Mouse (Mus musculus): Measurements from ENCODE around the gene Cd300lb. TPM values are rescaled to one million over a fixed set of nuclear protein-coding genes. Genes with fewer than 3 reads are reported as not detected.
A peak's percentile ranks its signal among the peaks of the same experiment; 100 is the strongest.
"Not testable (repeated sequence)": the region's sequence is repeated elsewhere in the genome, so short reads cannot be mapped to it uniquely, and the experiment has no call there.

Gene Cd300lb
- not detected for polyA plus RNA-seq (2017; shearing (Covaris generic))

DNA sequence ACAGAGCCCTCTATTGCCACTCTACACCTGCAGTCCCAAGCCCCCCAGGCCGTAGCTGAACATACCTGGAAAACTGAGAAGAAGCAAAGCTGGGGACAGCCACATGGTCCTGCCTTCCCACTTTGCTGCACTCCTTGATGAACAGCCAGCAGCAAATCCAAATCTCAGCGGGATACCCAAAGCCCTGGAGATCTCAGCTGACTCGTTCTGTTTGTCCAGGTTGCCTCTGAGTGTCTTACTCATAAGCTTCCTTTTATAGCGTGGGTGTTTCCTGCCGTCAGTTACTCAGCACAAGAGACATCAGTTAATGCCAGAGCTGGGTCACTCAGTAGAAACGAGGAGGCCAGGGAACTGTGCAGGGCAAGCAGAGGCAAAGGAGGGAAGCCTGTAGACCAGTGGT, at the start of gene Cd300lb:
TSS of gene Cd300lb (minus strand) at position 243 of the 400 bp plus-strand sequence.
- no peak for ATAC-seq

DNA sequence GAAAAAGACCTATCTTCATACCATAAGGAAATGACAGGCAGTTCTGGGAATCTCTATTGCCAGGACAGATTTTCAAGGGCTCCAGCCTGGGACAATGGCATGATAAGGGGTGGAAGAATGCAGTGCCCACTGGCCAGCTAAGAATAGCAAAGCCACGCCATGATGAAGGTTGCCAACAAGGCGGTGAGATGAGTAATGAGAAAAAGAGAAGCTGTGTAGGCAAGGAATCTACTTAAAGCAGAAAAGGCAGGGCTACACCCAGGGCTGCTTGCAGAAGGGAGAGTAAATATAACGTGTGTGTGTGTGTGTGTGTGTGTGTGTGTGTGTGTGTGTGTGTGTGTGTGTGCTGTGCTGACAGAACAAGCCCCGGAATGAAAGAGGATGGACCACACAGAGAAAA, 47.7 kb upstream of the Cd300lb start:
- ATAC-seq, result no peak

DNA sequence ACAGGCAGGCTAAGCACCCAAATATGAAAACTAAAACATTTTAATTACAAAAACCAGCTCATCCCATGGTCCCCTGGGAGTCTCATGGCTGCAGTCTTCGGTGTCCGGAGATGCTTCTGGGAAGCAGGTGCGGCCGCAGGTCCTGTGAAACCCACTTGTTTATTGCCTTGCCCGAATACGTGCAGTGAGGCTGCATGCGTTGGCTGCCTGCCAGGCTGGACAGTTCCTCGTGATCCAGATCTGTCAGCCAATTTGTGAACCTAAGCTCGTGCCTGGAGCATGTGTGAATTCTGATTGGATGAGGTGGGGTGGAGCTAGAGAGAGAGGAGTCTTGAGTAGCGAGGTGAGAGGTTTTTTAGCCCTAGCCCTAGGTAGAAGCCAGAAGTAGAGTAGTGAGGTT, 38.5 kb upstream of the Cd300lb start:
- no peak for ATAC-seq

DNA sequence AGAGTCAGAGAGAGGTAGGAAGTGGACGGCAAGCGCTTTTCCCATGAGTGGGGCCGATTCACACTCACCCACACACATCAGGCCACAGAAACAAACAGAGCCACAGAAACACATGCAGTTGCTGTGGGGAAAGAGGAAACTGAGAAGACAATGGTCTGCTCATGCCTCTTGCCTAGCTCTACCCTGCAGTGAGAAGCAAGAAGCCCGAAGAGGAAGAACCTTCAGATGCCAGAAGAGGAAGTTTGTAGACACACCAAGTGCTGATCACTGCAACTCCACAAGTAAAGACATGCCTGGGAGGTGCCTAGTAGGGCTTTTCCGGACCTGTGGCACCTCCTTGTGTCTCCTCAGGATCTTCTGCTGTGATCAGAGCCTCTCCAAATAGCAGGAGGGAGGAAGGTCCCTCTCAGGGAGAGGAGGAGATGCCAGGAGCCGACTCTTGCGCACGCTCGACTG, 34.6 kb upstream of the Cd300lb start, which contains the start of gene Cd300c:
TSS of gene Cd300c (minus strand) at position 406 of the 456 bp plus-strand sequence.
- no peak for ATAC-seq

DNA sequence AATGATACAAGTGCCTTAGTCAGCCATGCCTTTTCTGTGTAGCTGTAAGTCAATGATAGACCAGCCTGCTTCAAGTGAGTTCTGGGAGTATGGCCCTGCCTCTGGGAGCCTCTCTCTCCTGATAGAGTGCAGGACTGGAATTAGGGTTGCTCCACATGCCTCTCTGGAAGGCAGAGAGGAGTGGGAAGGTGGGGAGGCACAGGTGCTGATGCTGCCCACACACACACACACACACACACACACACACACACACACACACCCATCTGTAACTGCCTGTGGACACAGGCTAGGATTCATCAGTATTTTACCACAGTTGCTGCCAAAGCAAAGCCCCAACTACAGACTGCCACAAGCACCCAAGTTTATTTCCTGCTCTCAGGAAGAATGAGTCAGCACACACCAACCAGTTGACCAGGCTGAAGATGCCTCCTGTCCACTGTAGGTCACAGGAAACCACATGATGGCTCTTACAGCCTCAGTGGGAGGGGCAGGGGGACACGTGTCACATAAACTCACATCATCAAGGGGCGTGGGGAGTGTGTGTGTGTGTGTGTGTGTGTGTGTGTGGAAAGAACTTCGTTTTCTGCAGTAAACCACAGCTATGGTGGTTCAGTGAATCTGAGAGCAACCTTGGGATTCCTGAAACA, 31.1 kb upstream of the Cd300lb start:
- no peak for ATAC-seq

DNA sequence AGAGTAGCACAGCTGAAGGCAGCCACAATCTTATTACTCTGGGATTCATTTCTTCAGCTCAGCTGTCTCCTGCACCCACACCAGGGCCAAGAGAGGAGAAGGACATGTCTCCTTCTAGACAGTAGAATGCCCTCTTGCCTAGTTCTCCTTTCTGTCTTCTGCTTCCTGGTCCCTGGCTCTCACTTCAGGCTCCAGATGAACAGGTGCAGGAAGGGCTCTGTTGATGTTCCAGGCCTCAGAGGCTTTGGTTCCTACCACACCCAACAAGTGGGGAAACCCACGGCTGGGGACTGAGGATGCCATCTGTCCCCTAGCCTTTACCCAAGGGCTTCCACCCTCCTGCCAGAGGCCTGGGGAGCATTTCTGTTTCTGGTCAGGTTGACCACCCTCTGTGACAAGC, 26.2 kb upstream of the Cd300lb start:
- ATAC-seq, result no peak

DNA sequence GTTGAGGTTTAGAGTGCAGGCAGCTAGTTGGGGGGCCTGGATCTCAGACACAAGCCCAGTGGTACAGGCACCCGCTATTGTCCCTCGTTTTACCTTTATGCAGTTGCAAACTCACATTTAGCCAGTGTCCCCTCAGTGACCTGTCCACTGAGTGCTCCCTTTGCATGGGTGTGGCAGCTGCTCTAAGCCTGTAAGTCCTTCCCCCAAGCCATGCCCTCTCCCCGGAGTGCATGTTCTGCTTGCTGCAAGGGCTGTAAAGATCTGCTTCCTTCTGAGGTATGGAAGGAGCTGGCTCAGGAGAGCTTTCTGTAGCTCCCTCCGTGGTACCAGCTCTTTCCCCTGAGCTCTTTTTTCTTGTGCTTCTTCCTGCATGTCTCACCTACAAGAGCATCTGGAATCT, 595 bp downstream of the Cd300lb start:
- no peak for ATAC-seq

DNA sequence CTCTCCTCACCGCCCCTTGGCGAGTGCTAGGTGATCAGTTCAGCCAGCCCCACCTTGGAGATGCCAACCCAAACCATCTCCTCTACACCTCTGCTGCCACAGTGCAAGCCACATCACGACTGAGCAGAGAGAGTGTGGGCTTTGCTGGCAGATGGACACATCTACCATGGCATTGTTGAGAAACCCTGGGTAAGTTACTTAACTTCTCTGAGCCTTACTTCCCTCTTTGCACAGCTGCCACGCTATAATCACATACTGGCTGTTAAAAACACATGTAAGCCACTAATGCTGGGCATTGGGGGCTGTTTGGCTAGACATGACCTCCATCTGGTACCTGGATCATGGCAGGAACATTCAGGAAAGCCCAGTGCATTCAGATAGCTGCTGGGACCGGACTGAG, 3.1 kb downstream of the Cd300lb start:
- no peak for ATAC-seq

DNA sequence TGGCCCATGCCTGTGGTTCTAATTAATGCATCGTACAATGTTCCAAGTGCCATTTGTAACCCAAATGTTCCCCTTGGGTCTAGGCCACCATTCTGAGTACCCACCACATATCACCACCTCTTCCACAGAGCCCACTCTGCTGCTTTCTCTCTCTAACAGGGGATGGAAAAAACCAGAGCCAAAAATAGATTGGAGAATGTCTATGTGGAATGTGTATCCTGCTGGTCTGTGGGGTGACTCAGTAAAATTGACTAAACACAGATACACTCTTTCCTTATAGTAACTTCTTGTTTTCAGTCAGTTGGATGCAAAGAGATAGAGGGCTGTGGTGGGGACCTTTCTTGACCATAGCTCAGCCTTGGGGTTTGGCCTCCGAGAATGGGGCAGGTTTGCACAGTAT, 4.6 kb downstream of the Cd300lb start:
- ATAC-seq, result no peak

DNA sequence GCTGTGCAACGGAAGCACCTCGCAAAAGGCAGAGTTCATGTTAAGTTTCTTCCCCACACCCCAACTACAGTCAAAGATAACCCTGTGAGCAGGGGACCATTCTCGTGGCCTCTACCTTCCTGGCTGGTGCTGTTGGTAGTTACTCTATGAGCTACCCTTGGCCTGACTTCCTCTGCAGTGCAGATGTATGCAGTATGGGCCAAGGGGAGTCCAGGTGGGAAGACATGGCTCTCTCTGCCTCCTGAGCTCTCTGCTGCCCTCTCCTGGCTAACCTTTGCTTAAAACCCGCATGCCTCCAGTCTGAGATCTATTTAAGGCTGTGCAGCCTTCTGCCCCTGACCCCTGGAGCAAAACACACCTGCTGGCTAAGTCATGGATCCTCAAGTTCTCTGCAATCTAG, 10.2 kb downstream of the Cd300lb start:
- no peak for ATAC-seq

DNA sequence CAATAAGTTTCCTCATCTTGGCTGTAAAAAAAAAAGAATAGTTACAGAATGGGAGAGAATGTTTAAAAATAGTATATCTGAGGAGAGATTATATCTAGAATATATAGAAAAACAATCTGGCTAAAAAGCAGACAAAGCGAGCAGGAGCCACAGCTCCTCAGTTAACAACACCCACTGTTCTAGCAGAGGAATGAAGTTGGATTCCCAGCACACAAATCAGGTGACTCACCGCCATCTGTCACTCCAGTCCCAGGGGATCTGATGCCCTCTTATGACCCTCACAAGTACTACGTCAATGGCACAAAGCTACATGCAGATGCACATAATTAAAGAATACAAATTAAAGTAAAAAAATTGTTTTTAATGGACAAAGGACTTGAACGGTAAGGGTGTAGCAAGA, 11.7 kb downstream of the Cd300lb start:
- ATAC-seq, result no peak

DNA sequence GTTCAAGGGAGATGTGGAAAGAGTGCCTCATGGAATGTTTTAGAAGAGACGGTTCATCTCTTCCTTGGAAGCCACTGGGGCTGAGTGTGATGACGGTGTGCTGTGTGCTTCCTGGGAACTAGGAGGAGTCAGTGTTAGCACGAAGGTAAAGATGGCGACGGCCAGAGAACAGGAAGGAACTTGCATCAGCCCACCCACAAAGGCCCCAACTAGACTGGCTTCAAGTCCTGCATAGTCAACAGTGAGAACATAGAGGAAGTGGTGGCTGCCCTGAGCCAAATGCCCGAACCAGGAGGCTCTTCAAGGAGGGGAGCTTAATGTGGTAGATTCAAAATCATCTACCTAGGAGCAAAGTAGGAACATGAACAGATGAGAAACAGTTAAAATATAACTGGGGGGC, 17.1 kb downstream of the Cd300lb start:
- ATAC-seq, result no peak

DNA sequence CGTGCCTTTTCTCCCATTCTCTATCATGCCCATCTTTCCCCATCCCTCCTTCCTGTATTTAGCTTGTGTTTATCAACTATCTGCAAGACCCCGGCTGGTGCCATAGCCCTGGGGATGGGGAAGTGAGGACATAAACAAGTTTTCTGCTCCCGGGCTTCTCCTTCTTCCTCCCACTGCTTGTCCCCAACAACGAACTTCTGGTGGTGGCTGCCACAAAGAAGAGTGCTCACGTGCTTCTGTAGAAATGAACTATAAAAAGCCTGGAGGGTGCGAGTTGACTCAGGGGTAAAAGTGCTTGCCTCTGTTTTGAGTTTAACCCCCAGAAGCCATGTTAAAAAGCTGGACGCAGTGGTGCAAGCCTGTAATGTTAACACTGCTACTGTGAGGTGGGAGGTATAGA, 19.2 kb downstream of the Cd300lb start:
- ATAC-seq, result no peak

DNA sequence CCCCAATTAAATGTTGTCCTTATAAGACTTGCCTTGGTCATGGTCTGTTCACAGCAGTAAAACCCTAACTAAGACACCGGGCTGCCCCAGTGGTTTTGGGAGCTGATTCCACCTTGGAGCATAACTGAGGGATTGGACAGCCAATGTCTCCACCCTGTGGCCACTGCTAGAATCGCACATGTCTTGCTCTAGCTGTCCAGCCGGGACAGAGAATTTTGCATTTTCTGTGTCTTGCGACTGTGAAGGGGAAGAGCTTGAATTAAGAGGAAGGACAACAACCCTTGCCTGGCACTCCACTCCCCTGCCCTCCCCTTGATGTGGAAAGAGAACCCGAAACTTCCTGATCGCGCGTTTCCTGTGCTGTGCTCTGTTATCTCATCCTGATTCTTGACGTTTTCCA, 21.3 kb downstream of the Cd300lb start:
- ATAC-seq, result no peak

DNA sequence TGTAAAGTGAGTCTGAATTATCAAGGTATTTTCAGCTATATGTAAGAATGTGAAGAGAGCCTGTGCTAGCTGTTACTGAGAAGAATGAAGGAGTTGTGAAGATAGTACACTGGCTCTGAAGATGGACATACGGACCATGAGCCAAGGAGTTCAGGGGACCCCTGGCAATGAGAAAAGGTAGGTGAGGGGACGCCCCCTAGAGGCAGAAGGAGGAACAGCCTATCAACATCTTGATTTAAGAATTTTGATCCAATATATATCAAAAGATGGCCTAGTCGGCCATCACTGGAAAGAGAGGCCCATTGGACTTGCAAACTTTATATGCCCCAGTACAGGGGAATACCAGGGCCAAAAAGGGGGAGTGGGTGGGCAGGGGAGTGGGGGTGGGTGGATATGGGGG, 24.6 kb downstream of the Cd300lb start:
- ATAC-seq, result not testable (repeated sequence)

DNA sequence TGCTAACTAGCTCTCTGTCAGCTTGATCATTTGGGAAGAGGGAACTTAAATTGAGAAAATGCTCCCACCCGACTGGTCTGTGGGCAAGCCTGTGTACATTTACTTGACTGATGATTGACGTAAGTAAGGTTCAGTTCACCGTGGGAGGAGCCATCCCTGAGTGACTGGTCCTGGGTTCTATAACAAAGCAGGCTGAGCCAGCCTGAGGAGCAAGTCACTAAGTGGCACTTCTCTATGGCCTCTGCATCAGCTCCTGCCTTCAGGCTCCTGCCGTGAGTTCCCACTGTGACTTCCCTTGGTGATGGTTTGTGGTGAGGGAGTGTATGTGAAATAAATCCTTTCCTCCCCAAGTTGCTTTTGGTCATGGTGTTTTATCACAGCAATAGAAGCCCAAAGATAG, 26.1 kb downstream of the Cd300lb start:
- no peak for ATAC-seq

DNA sequence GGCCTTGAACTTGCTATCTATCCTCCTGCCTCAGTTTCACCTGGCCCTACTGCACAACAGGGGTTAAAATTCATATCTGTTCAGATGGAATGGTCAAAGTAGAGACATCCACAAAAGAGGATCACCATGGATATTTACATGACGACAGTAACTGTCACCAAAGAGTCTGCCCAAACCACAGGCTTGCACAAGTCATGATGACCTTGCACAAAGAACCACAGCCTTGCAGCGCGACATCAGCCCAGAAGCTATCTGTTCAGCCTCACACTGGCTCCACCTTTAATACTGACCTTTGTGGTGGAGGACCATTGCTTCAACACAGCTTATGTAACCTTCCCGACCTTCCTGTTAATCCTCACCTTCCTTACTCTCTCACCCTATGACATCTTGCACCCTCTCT, 26.6 kb downstream of the Cd300lb start:
- ATAC-seq, result no peak

DNA sequence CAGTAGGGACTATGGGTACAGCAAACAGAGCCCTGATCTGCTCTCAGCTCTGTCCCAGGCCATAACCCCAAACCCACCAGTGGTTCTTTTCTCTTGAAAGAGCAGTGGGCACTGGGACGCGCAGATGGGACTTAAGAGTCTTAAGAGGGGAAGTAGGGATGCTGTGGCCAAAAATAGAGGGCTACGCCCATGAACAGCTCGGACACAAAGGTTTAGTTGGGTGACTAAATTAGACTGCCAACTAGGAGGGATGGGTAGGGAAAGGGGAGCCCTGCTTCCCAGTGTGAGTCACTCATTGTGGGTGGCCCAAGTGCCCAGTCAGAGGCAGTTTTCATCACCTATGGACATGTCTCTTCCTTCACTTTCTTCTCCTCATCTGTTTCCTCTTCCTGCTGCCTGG, 31.0 kb downstream of the Cd300lb start:
- ATAC-seq, result no peak

DNA sequence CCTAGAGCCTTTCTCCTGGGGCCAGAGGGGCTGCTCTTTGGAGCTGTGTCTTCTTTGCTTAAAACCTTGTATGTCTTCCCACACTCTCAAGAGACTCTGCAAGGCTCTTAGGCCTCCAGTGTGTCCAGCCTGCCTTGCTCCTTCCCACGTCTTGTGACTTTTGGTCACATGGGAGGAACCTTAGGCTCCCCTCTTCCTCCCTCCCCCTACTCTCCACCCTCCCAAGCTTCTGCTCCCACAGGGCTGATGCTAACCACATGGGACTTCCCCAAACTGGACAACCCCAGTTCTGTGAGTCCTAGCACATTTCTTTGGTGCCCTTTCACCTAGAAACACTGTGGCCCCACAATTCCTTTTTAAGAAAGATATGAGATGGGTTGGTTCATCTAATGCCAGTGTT, 36.2 kb downstream of the Cd300lb start:
- no peak for ATAC-seq

DNA sequence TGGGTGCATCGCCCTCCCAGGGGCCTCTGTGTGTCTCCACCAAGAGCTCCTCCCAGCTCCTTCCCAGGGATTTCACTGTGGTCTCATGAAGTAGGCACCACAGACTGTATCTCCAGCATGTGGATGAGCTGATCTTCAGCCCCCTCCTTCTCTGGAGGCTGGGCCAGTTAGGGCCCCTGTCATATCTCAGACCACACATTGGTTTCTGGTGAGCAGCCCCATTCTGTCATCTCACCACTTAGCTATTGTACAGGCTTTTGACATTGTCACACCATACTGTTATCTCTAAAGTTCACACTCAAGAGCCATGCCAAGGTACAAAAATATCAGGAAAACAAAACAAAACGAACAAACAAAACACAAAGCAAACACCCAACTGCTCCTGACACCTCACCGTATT, 38.1 kb downstream of the Cd300lb start:
- ATAC-seq, result no peak

DNA sequence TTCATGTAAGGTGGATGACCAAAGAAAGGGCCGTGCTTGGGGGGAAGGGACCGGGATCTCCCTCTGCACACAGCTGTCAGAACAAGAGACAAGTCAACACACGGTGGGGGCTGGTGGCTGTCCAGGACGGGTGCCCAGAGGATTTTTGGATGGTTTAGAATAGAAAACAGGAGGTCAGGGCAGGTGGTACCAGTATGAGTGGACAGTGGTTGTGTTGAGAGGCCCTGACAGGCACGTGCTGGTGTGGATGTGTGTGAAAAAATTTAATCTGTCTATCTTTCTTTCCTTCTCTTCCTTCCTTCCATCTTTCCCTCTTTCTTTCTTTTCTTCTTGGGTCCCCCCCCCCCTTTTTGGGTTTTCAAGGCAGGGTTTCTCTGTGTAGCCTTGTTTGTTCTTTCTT, 43.6 kb downstream of the Cd300lb start:
- ATAC-seq, result no peak

DNA sequence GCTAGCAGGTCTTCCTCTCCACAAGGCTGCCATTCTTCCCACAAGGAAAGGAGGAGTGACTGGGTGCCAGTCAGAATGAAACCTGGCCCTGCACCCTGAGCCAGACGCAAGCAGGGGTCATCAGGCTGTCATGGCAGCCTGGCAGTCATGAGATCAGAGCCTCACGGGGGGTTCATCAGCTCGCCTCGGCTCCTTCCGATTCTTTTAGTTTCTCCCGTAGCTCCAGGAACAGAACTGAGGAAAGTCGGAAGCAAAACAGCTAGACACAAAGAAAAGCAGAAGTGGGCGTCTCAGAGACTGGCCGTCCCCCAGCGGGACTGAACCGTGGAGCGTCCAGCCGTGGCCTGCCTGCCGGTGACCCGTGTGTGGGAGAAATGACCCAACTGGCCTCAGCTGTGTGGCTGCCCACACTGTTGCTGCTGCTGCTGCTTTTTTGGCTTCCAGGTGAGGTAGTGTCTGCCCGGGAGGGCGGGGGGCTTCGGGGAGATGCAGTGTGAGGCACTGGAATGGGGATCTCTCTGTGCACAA, 44.1 kb downstream of the Cd300lb start, which contains the start of gene Cd300a:
TSS of gene Cd300a (plus strand) at position 51 of the 528 bp plus-strand sequence.
- ATAC-seq, result no peak

DNA sequence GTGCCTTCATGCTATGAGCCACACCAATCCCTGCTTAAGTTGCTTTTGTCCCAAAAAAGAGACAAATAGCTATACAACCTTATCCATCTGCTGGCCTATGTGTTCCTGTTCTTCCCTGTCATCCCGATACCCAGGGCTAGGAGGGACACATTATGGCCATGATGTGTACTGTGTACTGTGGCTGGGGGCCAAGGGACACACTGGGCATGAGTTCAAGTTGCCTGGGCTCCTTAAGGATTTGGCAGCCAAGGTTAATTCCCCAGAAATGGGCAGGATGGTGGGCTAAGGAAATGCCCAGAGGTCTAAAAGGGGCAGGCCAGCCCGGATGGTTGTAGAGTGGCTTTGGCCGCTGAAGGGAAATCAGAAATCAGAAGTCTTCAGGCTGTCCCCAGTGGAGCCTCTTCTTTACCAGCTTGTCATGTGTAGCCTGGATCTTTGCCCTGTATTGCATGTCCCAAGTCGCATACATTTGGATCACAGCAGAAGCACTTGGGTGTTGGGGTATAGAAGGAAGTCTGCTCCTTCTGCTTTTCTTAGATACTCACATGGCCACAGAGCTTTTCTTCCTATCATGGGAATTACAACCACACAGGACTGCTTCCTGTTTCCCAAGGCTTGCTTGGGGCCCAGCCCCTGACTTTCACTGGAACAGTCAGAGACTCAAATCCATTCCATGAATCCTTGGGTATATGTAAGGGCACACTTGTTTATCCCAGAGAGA, 49.6 kb downstream of the Cd300lb start:
- ATAC-seq, result no peak

DNA sequence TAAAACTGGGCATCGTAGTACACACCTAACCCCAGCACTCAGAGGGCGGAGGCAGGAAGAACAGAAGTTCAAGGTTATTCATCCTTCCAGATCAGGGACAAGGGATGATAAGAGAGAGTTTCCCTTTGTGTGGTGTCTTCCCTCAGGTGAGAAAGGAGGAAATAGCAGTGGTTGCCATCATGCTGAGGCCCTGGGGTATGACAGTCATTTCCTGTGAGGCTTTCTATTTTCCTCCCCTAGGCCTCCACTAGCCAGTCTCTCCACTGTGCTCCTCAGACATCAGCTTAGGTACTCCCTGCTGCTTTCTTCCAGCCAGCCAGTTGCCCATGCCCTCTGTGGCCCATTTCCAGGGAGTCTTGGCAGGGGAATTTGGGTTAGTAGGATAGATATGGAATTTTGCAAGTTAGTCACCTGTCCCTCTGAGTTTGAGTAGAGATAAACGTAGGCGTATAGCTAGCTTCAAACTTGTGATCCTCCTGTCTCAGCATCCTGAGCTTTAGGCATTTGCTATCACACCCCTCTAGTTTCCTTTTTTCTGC, 50.9 kb downstream of the Cd300lb start:
- ATAC-seq, result peak; percentile 52
